Mouse (Mus musculus): Measurements from ENCODE around the gene Cyp3a16. TPM values are rescaled to one million over a fixed set of nuclear protein-coding genes. Genes with fewer than 3 reads are reported as not detected.
"Not testable (repeated sequence)": the region's sequence is repeated elsewhere in the genome, so short reads cannot be mapped to it uniquely, and the experiment has no call there.

Cyp3a16 gene
- total and polyA plus RNA-seq, 2 experiments from 2014 or later, result not detected

- TF ChIP-seq CTCF (IDR thresholded peaks at IDR 0.05; ENCODE audit: low read depth), result no peak
- DNase-seq (ENCODE audit: low spot score) (no peak), ATAC-seq (no peak)
- Histone ChIP-seq H3K4me2 (ENCODE audit: low read depth, low read length) (no peak overlapping the region), H3K27me3 (ENCODE audit: insufficient read depth, low read length) (no peaks in the 10 kb centered on the region), H3K36me3 (ENCODE audit: insufficient read depth, low read length) (no peaks in the 10 kb centered on the region), H3K9me3 (ENCODE audit: low read length) (peaks cover 10% of the 10 kb centered on the region; the same call in 1 of the 2 replicates), H3K9ac (replicated peaks; ENCODE audit: low read length) (no peak overlapping the region), H3K4me1 (ENCODE audit: insufficient read depth, low read length) (no peaks in the 10 kb centered on the region), H3K4me3 (ENCODE audit: low read length) (no peak overlapping the region), H3K27ac (no peak overlapping the region)
- WGBS, result 78% methylated on average over 1 of the region's 1 CpGs
Measured at GRCm38 (mm10) chr5:145422287-145422686, 47.2 kb downstream of the Cyp3a16 start.

- H3K27ac ChIP-seq; H3K9ac ChIP-seq (replicated peaks; ENCODE audit: low read length); ATAC-seq; H3K27me3 ChIP-seq (ENCODE audit: insufficient read depth, low read length); H3K9me3 ChIP-seq (ENCODE audit: low read length); H3K4me3 ChIP-seq (ENCODE audit: low read length); DNase-seq (ENCODE audit: low spot score); H3K4me2 ChIP-seq (ENCODE audit: low read depth, low read length); H3K4me1 ChIP-seq (ENCODE audit: insufficient read depth, low read length); H3K36me3 ChIP-seq (ENCODE audit: insufficient read depth, low read length): not testable (repeated sequence)
- 90% methylated on average over 9 of the region's 9 CpGs for WGBS
Measured at GRCm38 (mm10) chr5:145415416-145415815, 54.1 kb downstream of the Cyp3a16 start.

Other genes starting within 250 kb of the Cyp3a16 start
- gene Zfp655, start 238.0 kb downstream of the Cyp3a16 start, total RNA-seq (2014; rRNA removed), result 21.0 and 21.5 TPM in 2 replicates
- 25.2 and 25.5 TPM in 2 replicates for gene Zfp655, start 238.0 kb downstream of the Cyp3a16 start, polyA plus RNA-seq (2015; fragmentation: Nextera tagmentation; extraction: Ambion mirVana)
- 21.2 and 25.5 TPM in 2 replicates for gene Zscan25, start 189.2 kb downstream of the Cyp3a16 start, total RNA-seq (2014; rRNA removed)
- gene Zscan25, start 189.2 kb downstream of the Cyp3a16 start, polyA plus RNA-seq (2015; fragmentation: Nextera tagmentation; extraction: Ambion mirVana), result 0.83 and 0.92 TPM in 2 replicates
- not detected in 2 replicates for gene Cyp3a57, start 124.4 kb downstream of the Cyp3a16 start, total RNA-seq (2014; rRNA removed)
- not detected in 2 replicates for gene Cyp3a57, start 124.4 kb downstream of the Cyp3a16 start, polyA plus RNA-seq (2015; fragmentation: Nextera tagmentation; extraction: Ambion mirVana)
- not detected in 2 replicates for gene Cyp3a41b, start 115.0 kb upstream of the Cyp3a16 start, total RNA-seq (2014; rRNA removed)
- not detected in 2 replicates for gene Cyp3a41b, start 115.0 kb upstream of the Cyp3a16 start, polyA plus RNA-seq (2015; fragmentation: Nextera tagmentation; extraction: Ambion mirVana)

Data from hindbrain, postnatal 0 days (tissue).